Mouse (Mus musculus) spleen, postnatal 4 days (tissue): ENCODE measurements at regions not wholly inside any gene's neighbourhood (a gene's known extent, or its start where the extent isn't known, plus 50 kb on each side); places are given as distances from the start of the nearest gene placed in this dataset.

Source experiments
- DNase-seq, 2 experiments: peaks; one replicate each; pipeline ENCODE4 v3.0.0; 2022; ENCODE audit warnings: low spot score in 2 of 2

DNA sequence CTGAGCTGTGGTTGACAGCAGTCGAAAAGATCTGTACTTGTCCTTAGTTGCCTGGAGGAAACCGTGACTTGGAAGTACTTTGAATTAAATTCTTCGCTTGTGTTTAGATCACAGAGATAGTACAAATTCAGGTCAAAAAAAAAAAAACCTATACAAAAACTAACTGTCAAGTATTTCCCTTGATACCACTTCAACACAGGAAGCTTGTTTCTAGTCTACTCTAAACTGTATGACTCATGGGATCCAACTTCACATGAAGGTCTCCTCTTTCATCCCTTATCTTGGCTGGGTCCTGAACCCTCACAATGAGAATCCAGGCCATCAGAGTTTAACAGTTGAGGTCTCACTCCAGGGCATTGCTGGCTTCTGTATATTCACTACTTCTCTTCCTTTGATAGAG lies 54.8 kb downstream of the Tmem30b start:
- no peak for DNase-seq

DNA sequence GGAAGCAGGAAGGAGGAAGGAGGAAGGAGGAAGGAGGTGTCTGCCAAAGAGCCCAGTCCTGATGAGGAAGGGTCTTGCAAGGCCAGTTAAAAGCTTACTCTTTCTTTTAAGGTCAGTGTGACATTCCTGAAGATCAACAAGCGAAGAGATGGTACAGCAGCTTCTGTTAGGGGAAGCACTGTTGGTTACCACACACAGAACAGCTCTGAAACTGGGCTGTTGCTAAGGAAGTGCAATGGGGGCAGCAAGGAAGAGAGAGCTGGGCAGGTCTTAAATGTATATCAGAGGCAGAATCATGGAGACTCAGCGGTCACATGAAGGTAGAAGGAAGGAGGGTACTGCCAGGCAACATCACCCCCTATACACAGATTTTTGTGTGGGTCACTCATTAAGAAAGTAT lies 63.3 kb downstream of the Tmem30b start:
- DNase-seq: no peak

DNA sequence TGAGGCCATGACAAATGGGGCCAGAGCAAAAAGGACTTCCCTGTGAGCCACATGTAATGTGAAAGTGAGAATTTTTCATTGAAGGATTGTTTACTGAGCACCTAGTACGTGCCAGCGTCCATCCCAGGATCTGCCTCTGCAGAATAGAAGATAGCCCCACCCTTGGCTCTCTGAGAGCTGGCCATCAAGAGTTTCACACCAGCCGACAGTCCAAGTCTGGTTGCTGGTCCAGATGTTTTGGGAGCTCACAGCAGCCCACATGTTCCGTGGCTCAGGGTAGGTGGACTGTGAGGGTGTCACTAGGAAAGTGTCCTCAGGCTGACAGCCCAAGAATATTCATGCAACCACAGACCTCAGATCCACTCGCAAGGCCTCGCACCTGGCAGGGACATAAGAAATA lies 63.9 kb downstream of the Tmem30b start:
- DNase-seq: no peak

DNA sequence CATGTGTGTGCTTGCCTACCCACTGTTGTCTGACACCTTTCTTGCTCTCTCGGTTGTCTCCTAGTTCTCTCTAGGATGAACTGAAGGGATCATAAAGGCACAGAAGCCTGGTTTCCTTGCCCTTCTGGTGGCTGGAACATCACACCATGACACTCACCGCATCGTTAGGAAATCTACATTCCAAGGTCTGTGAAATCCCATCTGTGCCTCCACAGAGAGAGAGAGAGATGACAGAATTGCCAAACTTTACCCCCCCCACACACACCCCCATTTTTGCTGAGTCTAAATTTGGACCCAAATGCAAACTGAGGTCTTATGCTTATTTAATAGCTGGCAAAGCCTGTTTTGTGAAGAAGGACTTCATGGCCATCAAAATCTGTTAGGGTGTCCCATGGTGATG lies 64.5 kb downstream of the Tmem30b start:
- DNase-seq: no peak

DNA sequence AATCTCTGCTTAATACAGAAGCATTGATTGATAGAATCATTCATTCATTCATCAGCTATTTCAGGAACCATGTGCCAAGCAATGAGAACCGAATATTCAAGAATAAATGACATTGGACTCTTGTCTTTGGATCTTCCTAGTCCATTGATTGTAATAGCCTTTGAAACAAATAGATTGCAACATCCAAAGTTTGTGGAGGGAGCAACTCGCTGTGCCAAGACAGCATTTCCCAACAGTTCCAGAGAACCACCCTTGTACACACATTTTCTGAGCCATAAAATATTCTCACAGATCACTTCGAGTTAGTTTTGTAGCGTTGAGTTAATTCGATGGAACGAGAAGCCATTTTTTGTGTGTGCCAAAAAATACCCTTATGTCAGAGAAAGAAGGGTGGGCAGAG lies 65.0 kb downstream of the Tmem30b start:
- DNase-seq: no peak

DNA sequence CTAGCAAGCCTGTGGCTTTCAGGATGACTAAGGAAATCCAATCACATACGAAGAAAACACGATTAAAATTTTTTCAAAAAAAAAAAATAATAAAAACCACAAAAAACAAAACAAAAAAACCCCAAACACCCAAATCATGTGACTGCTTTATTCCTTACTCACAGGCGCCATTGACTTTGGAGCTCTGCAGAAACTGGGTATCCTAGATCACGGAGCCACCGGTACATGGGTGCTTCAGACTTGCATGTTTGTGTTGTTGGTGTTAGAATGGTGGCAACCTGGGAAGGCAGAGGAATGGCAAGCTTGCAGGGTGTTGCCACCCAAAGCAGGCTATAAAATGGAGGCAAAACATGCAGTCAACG lies 65.6 kb downstream of the Tmem30b start:
- DNase-seq: no peak

DNA sequence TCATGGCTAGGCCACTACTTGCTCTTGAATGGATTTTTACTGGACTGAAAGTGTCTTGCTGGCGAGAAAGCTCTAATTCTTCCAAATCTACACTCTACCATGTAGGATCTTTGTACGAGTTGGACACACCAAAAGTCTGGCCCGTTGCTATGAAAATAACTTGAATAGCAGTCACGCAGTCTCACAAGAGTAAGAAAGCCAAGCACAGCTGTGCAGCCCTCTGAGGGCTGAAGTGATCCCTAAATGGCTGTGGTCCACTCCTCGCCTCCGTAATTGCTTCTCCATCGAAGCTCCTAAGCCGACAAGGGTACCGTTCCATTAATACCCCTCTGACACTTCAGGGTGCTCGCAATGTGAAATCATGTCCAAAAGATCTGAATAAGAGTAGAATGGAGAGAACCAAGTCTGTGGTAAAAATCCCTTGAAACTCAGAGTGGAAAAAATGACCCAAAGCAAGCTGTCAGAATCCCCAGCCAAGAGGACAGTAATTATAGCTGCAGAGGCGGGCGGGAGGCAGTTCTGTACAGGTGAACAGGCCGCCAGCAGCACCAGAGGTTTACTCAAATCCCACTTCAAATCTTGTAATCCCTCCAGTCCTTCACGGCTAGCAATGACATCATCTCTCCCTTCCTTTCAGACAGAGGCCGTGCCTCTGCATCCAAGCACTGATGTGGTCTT lies 66.1 kb downstream of the Tmem30b start:
- no peak for DNase-seq

DNA sequence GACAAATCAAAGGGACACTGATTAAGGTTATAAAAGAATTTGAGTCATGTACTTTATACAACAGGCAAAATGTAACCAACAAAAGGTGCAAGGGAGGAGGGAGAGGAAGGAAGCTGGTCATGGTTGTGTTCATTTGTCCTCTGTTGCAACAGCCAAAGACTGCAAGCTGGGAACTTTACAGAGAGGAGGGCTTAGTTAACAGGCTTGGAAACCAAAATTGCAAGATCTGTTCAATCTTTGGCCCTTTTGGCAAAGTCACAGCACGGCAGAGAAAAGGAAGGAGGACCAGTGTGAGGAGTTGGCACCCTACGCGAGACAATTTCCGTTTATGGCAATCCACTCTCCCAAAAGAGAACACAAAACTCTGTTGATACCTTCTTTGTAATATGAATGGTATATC lies 67.6 kb downstream of the Tmem30b start:
- DNase-seq: no peak

DNA sequence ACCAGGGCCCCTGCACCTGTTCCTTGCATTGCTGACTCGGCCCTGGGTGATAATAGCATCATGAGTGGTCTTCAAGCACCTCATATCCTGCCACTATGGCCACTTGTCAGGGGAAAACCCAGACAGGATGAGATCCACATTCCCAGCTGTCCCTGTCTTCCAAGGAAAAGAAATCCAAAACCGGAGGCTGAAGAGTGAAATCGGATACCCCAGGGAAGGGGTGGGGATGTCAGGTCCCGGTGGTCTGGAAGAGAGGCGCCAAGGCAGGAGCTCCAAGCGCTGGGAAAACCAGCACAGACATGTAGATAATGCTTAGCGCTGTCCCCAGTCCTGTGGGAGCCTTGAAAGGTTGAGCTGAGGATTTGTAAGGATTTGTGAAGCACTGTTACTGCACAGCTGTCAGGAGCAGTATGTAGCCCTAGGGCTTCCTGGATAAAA lies 69.8 kb downstream of the Tmem30b start:
- no peak for DNase-seq

DNA sequence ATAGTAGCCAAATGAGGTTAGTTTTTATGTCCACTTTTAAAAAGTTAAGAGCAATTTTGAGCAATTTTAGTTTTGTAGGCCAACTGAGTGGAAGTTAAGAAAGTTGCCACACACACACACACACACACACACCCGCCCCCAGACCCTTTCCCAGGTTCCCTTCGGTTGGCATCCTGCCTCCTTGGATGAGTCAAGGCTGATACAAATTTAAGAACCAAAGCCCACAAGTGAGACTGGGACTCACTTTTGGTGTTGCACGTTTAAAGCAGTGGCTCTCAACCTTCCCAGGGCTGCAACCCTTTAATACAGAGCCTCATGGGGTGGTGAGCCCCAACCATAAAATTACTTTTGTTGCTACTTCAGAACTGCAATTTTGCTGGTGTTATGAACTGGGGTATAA lies 70.4 kb downstream of the Tmem30b start:
- no peak for DNase-seq

DNA sequence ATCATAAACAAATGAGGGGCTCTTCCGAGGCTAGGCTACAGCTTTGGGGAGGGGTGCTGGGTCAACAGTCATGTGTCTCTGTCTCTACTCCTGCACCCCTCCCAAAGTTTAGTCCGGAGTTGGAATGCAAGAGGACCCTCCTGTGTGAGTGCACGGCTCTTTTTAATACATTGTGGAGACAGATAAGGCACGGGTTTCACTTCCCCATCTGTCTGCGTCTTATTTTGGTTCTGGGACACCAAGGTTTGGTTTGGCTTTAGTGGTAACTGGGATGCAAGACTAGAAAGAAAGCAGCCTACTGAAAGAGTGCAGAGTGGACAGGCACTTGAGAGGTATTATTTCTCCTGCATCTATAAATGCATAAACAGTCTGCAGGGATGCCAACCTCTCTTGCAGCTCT lies 71.2 kb downstream of the Tmem30b start:
- DNase-seq: no peak

DNA sequence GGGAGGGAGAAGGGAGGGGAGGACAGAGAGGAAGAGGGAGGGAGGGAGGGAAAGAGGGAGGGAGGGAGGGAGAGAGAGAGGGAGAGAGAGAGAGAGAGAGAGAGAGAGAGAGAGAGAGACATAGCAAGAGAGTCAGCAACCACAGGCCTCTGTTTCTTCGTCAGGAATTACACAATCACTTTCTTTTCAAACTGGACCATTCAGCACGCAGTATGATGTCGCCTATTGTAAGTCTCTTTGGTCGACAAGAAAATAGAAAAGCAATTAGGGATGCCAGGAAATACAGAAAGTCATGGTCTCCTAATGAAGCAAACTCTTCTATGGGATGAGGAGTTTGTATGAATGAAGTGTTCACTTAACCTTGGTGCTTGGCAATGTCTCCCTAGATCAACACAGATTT lies 73.1 kb downstream of the Tmem30b start:
- DNase-seq: no peak

DNA sequence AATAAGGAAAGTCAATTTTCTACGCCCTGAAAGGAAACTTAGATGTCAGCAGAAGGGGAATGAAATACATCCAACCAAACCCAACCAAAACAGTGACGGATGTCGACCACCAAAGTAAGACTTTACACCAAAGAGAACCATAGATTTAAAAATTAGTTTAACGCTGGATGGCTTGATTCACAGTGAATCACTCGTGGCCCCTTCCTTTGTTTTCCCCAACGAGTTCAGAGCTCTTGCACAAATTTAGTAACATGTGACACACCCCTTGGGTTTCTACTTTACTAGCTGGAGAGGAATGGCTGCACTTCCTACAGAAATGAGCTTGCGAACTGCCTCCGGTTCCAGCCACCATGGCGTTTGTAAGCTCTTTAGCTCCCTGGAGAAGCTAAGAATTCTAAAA lies 74.2 kb downstream of the Tmem30b start:
- no peak for DNase-seq

DNA sequence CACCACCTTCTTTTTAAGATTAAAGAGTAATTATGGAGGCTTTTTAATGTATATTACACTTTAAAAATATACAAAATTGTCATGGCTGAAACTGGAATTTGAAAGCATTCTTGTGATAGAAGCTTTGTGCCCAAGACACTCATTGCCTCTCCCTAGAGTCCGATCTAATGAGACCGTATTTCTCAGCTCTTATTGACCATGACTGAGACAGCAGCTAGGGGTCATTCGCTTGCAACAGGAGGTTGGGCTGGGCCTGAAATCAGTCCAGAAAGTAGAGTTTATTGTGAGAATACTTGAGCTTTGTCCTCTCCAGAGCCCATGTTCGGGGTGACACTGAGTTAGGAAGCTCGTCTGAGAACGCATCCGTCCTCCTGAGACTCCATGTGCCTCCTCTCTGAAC lies 79.7 kb downstream of the Tmem30b start:
- no peak for DNase-seq

DNA sequence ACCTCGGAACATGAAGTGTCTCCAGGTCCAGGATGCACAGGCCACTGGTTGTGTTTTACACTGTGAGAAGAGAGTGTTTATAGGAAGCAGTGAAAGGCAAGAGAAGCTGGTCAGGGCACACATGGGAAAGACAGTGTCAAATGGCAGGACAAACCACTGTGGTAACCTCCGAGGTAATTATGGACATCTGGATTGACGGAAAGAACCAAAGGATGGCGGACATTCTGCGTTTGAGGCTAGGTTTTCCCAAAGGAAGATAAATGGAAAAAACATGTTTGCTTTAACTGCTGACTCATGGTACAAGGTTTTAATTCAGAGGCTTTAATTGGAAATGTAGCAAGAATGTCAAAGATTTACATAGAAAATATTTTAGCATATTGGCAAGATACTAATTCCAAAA lies 80.2 kb downstream of the Tmem30b start:
- DNase-seq: no peak

DNA sequence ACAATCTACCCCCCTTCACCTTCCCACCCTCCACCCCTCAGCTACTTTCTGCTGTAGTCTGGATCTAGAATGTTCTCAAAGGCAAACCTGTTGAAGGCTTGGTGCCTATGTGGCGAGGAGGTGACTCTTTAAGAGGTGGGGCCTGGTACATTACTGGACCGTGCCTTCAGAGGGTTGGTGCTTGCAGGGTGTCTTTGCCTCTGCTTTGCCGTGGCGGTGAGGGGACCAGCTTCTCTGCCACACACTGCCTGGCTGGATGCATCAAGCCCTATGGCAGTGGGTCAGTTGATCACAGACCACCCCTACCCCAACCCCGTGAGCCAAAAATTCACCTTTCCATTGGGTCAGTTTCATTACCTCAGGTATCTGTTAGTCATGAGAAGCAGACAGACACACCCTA lies 81.9 kb downstream of the Tmem30b start:
- no peak for DNase-seq

DNA sequence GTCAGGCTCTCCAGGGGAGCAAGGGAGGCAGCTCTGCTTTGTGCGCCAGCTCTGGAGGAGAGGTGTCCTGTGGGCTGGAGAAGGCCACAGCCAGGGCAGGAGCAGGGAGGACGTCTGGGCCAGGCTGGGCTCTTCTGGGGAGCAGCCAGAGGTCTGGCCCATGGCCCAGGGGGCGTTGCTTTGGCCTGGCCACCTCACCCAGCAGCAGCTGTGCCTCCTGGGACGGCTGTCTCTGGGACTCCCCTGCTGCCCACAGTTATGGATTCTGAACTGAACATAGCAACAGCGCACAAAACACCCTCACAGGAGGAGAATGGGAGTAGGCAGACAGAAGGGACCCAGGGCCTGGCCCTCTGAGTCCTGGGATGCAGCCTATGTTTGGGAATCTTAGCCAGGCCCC lies 84.1 kb downstream of the Tmem30b start:
- no peak for DNase-seq

DNA sequence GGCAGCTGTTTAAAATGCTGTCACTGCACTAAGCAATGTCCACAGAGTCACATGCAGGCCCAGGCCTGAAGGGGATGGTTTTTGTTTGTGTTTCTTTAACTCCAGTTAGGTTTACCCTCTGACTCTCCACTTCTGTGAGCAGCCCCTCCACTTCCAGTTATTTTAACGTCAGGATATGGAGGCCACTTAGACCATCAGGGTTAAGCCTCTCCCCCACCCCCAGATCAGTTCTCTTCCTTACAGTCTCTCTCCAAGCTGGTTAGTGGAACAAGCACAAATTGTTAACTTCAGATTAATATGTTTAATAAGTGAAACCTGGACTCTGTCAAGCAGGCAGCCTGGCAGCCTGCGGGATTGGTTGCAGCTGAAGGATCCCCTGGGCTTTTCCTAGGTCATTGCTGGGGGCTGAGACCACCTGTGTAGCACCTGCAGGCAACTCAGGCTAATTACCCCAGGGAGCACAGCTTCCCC lies 85.9 kb downstream of the Tmem30b start:
- DNase-seq: no peak

DNA sequence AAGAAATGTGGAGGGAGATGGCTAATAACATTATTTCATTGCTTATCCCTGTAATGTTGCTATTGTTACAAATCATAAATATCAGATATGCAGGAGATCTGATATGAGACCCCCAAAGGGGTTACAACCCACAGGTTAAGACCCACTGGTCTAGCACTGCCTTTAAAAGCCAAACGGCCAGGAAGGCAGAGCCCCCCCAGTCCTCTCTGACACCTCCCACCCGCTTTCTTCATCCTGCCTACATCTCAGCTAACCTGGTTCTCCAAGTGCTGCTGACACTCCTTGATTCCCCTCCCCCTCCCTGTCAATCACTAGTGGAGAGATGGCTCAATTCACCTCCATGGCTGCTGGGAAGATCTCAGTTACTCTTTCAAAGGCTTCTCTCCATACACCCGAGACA lies 94.9 kb downstream of the Tmem30b start:
- no peak for DNase-seq

DNA sequence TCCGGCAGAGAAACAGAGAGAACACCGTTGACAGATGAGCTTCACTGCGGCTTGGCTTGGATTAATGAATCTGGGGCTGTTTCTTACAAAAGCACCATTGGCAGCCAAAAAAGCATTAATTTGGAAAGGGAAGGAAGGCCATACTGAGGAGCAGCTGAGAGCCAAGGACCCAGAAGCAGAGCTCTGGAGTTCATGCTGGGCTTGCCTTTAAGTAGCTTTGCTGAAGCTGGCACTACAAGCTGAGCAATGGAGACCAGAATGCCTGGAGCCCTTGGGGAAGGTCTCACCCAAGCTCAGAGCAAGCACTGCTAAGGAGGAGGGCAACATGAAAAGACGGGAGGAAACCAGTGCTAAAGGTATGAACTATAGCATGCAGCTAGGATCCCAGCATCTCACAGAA lies 95.7 kb downstream of the Tmem30b start:
- no peak for DNase-seq

DNA sequence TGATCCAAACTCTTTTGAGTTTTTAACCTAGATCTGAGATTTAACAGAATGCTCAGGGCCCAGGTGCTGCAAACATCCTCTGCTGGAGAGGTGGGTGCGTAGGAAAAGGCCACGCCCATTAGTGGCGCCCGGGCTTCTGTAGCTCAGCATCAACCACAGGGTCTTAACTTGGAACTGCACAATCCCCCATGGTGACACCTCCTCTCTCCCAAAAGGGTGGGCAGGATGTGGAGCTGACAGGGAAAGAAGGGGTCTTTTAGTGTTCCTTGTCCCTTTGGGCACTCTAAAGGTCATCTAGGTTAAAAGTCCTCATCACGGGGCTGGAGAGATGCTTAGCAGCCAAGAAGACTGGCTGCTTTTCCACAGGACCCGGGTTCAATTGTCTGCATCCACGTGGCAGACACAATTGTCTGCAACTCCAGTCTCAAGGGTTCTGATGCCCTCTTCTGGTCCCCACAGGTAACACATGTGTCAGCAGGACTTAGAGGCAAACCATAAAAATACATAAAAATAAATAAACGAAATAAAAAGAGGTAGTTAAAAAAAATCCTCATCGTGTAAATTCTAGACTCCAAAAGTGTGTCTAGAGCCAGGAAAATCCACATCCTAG lies 96.2 kb downstream of the Tmem30b start:
- no peak for DNase-seq

DNA sequence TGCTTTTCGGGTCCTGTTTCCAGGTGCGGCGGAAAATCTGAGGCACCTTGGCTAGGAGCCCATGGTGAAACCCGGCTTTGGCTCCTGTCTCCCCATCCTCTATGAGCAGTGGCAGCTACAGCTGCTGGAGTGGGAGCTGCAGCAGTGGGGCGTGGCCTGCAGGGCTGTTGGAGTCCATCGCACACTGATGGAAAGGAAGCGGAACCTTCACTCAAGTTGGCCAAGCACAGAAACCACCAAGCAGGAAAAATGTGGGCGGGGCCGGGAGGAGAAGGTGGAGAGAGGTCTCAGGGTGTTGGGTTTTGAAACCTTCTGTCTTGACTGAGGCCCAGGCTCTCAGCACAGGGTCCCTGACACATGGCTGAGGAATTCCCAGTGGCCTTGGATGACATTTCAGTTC lies 97.1 kb downstream of the Tmem30b start:
- DNase-seq: peak in 1 of 2 experiments; percentile 22

DNA sequence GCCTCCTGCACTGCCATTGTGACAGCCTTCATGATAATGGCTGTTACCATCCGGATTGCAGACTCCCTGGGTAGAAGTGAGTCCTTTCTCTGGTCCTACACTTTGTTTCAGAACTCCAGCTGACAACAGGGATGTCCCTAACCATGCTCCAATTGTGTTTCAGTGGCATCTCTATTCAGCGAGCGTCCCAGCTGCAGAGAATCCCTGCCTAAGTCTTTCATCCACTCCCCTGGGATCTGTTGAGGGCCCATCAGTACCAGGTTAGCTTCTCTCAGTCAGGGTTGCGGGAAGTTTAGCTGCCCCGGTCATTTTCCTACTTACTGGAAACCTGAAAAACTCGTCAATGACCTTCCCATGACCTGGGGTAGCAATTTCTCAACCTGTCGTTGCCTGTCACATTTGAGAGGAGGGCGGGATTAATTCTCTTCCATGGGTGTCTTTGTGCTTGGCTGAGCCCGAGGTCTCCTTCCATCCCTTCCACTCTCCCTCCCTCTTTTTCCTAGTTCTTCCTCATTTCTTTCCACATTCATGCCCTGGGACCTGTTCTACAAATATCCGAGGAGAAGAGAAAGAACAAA lies 97.7 kb downstream of the Tmem30b start:
- DNase-seq: no peak

DNA sequence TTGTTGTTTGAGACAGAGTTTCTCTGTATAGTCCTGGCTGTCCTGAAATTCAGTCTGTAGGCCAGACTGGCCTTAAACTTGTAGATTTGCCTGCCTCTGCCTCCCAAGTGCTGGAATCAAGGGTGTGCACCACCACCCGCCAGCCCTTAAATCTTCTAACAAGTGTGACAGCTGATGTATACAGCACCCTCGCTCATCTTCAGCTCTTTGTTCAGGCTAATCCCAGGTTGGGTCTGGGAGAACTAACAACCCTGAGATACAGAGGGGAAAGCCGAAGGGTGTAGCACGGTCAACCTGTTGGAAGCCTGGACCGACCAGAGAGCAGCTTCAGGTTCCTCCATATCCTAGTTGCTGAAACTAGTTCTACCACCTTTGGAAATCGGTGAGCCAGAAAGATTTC lies 99.0 kb downstream of the Tmem30b start:
- DNase-seq: no peak
